Mouse (Mus musculus): Measurements from ENCODE around the gene Eif4e. TPM values are rescaled to one million over a fixed set of nuclear protein-coding genes. Genes with fewer than 3 reads are reported as not detected.

The Eif4e gene
- 321 and 333 TPM in 2 replicates for polyA plus RNA-seq (2014; fragmentation: Nextera tagmentation; extraction: Ambion mirVana)

DNA sequence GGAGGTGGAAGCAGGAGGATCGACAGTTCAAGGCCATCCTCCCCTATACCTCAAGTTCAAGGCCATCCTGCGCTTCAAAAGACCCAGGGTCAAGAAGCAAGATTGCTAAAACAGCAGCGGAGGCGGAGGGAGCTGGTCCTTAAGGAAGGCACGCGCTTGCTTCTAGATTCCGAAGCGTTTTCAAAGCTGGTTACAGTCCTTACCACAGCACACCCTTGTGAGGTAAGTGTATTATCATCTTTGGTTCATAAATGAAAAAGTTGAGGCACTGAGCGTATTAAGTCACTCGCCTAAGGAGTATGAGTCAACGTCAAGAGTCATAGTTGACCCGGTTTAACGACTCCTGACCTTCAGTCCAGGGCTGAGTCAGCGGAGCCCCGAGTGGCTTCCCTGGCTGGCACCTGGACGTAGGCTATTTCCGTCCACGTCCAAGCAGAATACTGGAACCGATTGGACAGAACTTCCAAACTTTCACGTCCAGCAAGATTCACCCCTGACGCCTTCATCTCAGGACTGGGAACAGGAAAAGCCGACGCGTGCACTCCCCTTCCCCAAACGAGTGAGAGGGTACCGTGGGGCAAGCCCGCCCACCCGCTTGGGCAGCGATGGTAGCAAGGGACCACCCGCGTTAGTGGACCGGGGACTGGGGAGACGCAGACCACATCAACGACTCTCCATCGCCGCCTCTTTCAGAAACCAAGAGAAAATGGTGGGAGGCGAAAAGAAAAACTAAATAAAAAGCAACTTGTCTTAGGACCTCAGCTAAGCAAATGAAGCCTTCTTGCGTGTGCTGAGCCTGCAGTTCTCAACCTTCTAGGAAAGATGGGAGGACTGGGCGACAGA lies at the start of gene Eif4e:
TSS of gene Eif4e (plus strand) at position 107 of the 843 bp plus-strand sequence.
- ATAC-seq (ENCODE audit: low read depth), result peak; percentile 38
- Histone ChIP-seq H3K9ac (replicated peaks; ENCODE audit: low read depth, low read length) (peak within 1 kb of the TSS; percentile 17; the same call in 1 of the 2 replicates), H3K4me2 (ENCODE audit: low read depth, low read length) (peak within 1 kb of the TSS; percentile 60), H3K4me3 (ENCODE audit: low read depth, low read length) (peak within 1 kb of the TSS; percentile 94), H3K4me1 (ENCODE audit: control insufficient read depth, insufficient read depth, low read length) (peaks cover 11% of the 10 kb centered on the region; the same call in 1 of the 2 replicates), H3K9me3 (ENCODE audit: control insufficient read depth, low read length) (no peaks in the 10 kb centered on the region), H3K27ac (ENCODE audit: low read depth, low read length) (peak within 1 kb of the TSS; percentile 77), H3K27me3 (ENCODE audit: control insufficient read depth, insufficient read depth, low read length) (no peaks in the 10 kb centered on the region), H3K36me3 (ENCODE audit: control insufficient read depth, insufficient read depth, low read length) (no peaks in the 10 kb centered on the region)
- 2% methylated on average over 39 of the region's 39 CpGs for WGBS

DNA sequence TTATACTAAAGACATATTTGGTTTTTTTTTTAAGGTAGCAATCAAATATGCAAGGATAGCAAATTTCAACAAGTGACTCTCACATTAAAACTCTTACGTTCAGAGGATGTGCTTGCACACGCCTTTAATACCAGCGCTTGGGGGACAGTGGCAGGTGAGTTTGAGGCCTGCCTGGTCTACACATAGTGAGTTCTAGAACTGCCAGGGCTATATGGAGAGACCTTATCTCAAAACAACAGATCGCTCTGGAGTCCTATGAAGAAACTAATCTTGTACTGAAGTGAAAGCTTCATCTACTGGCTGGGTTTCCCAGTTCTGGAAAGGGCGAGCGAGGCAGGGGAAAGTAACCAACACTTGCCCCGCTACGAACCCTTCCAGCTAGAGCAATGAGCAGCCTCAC lies 46.5 kb upstream of the Eif4e start:
- no peak overlapping the region for H3K4me2 ChIP-seq (ENCODE audit: low read depth, low read length)
- H3K4me3 ChIP-seq (ENCODE audit: low read depth, low read length), result no peak overlapping the region
- ATAC-seq (ENCODE audit: low read depth), result no peak
- no peak overlapping the region for H3K27ac ChIP-seq (ENCODE audit: low read depth, low read length)
- H3K4me1 ChIP-seq (ENCODE audit: control insufficient read depth, insufficient read depth, low read length), result peaks cover 3% of the 10 kb centered on the region; the same call in 1 of the 2 replicates
- H3K27me3 ChIP-seq (ENCODE audit: control insufficient read depth, insufficient read depth, low read length), result no peaks in the 10 kb centered on the region
- no peak overlapping the region for H3K9ac ChIP-seq (replicated peaks; ENCODE audit: low read depth, low read length)
- 0 out of 2 replicates have a peak, but pooled peaks cover 14% of the 10 kb centered on the region for H3K36me3 ChIP-seq (ENCODE audit: control insufficient read depth, insufficient read depth, low read length)
- 97% methylated on average over 8 of the region's 8 CpGs for WGBS
- H3K9me3 ChIP-seq (ENCODE audit: control insufficient read depth, low read length), result no peaks in the 10 kb centered on the region

- H3K4me2 ChIP-seq (ENCODE audit: low read depth, low read length), result no peak overlapping the region
- no peaks in the 10 kb centered on the region for H3K27me3 ChIP-seq (ENCODE audit: control insufficient read depth, insufficient read depth, low read length)
- H3K9me3 ChIP-seq (ENCODE audit: control insufficient read depth, low read length), result no peaks in the 10 kb centered on the region
- no peak overlapping the region for H3K27ac ChIP-seq (ENCODE audit: low read depth, low read length)
- H3K9ac ChIP-seq (replicated peaks; ENCODE audit: low read depth, low read length), result no peak overlapping the region
- WGBS, result 59% methylated on average over 14 of the region's 14 CpGs
- no peak for ATAC-seq (ENCODE audit: low read depth)
- 0 out of 2 replicates have a peak, but pooled peaks cover 14% of the 10 kb centered on the region for H3K36me3 ChIP-seq (ENCODE audit: control insufficient read depth, insufficient read depth, low read length)
- H3K4me3 ChIP-seq (ENCODE audit: low read depth, low read length), result no peak overlapping the region
- H3K4me1 ChIP-seq (ENCODE audit: control insufficient read depth, insufficient read depth, low read length), result peaks cover 3% of the 10 kb centered on the region; the same call in 1 of the 2 replicates
Observed at GRCm38 (mm10) chr3:138481526-138482284, 44.3 kb upstream of the Eif4e start.

DNA sequence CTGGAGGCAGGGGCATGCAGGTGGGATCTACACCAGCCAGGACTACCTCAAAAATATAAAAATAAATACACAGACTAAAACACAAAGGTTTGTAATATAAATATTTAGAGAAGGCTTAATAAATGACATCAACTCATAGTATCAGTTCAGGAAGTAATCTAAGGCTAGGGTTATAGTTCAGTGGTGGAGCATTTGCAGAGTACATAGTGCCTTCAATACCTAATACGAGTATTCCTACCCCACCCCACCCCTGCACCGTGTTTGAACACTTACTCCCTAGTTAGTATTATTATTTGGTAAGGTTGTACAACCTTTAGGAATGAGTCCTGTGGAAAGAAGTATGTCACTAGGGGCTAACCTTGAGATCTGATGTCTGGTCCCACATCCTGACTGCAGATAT lies 42.7 kb upstream of the Eif4e start:
- no peak overlapping the region for H3K4me2 ChIP-seq (ENCODE audit: low read depth, low read length)
- peaks cover 10% of the 10 kb centered on the region for H3K4me1 ChIP-seq (ENCODE audit: control insufficient read depth, insufficient read depth, low read length)
- 0 out of 2 replicates have a peak, but pooled peaks cover 14% of the 10 kb centered on the region for H3K36me3 ChIP-seq (ENCODE audit: control insufficient read depth, insufficient read depth, low read length)
- H3K4me3 ChIP-seq (ENCODE audit: low read depth, low read length), result no peak overlapping the region
- H3K27me3 ChIP-seq (ENCODE audit: control insufficient read depth, insufficient read depth, low read length), result no peaks in the 10 kb centered on the region
- no peak overlapping the region for H3K27ac ChIP-seq (ENCODE audit: low read depth, low read length)
- no peak for ATAC-seq (ENCODE audit: low read depth)
- H3K9ac ChIP-seq (replicated peaks; ENCODE audit: low read depth, low read length), result no peak overlapping the region
- 90% methylated on average over 2 of the region's 2 CpGs for WGBS
- H3K9me3 ChIP-seq (ENCODE audit: control insufficient read depth, low read length), result no peaks in the 10 kb centered on the region

DNA sequence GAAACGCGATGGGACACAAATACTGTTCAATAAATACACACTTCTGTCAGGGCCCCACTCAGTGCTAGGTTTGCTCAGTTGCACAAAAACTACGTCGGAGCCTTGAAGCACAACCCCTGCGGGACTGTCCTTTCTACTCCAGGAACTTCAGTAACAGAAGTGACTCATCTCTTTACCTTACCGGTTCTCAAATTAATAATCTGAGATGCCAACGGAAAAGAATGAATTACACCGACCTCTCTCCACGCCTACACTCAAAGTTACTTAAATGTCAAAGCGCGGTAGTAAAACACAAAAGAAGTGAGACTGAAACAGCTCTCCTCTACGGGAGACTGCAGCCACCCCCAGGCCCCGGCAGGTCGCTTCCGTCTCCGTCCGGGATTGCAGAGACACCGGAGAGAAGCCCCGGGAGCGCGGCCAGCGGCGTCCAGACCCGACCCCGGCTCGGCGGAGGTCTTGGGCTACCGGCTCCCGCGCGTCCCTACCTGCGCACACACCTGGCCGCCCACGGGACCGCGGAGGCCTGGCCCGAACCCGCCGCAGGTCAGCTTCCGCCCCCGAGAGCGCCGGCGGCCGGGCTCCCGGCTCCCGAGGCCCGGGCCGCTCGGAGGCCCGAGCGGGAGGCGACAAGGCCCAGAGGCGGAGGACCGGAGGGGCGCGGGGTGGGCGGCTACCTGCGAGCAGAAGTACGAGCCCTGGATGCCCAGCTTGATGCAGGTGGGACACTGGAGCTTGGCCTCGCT lies 37.2 kb upstream of the Eif4e start:
- H3K4me2 ChIP-seq (ENCODE audit: low read depth, low read length), result peak overlapping the region; percentile 62
- H3K27me3 ChIP-seq (ENCODE audit: control insufficient read depth, insufficient read depth, low read length), result no peaks in the 10 kb centered on the region
- WGBS, result under 1% methylated on average over 53 of the region's 61 CpGs
- peak overlapping the region; percentile 84 for H3K9ac ChIP-seq (replicated peaks; ENCODE audit: low read depth, low read length)
- peak overlapping the region; percentile 76 for H3K27ac ChIP-seq (ENCODE audit: low read depth, low read length)
- peaks cover 9% of the 10 kb centered on the region; the same call in 1 of the 2 replicates for H3K4me1 ChIP-seq (ENCODE audit: control insufficient read depth, insufficient read depth, low read length)
- no peaks in the 10 kb centered on the region for H3K9me3 ChIP-seq (ENCODE audit: control insufficient read depth, low read length)
- peak overlapping the region; percentile 89 for H3K4me3 ChIP-seq (ENCODE audit: low read depth, low read length)
- ATAC-seq (ENCODE audit: low read depth), result peak; percentile 54
- no peaks in the 10 kb centered on the region for H3K36me3 ChIP-seq (ENCODE audit: control insufficient read depth, insufficient read depth, low read length)

DNA sequence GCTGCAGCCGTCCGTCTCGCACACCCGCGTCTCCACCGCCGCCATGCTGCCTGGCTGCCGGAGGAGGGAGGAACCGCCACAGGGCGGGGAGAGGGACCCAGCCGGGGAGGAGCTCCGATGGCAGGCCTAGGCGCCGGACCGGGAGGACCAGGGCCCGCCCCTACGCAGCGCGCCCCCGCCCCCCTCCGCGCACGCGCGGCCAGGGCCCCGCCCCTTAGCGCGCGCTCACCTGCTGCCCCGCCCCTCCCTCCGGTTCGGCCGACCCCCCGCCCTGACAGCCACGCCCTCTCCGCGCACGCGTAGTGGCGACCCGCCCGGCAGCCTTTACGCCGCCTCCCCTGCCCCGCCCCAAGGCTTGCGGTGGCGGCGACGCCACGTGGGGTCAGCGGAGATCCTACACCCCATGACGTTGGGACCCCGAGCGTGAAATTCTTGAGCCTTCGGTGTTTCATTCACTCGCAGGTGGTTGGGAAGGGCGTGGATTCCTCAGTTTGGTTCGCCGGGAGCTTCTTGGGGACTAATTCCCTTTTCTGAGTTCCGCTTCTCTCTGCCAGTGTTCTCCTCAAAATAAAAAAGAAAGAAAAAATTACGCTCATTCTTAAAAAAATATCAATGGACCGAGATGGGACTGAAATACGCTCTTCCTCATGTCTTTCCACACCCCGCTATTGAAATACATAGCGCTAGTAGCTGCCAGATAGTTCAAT lies 36.5 kb upstream of the Eif4e start, which contains the start of gene Metap1:
TSS of gene Metap1 (minus strand) at position 189 of the 707 bp plus-strand sequence.
- Histone ChIP-seq H3K27ac (ENCODE audit: low read depth, low read length) (peak within 1 kb of the TSS; percentile 76), H3K9me3 (ENCODE audit: control insufficient read depth, low read length) (no peaks in the 10 kb centered on the region), H3K36me3 (ENCODE audit: control insufficient read depth, insufficient read depth, low read length) (no peaks in the 10 kb centered on the region), H3K4me1 (ENCODE audit: control insufficient read depth, insufficient read depth, low read length) (peaks cover 9% of the 10 kb centered on the region; the same call in 1 of the 2 replicates), H3K9ac (replicated peaks; ENCODE audit: low read depth, low read length) (peak within 1 kb of the TSS; percentile 84), H3K4me3 (ENCODE audit: low read depth, low read length) (peak within 1 kb of the TSS; percentile 89), H3K4me2 (ENCODE audit: low read depth, low read length) (peak within 1 kb of the TSS; percentile 62), H3K27me3 (ENCODE audit: control insufficient read depth, insufficient read depth, low read length) (no peaks in the 10 kb centered on the region)
- under 1% methylated on average over 36 of the region's 65 CpGs for WGBS
- peak; percentile 98 for ATAC-seq (ENCODE audit: low read depth)

DNA sequence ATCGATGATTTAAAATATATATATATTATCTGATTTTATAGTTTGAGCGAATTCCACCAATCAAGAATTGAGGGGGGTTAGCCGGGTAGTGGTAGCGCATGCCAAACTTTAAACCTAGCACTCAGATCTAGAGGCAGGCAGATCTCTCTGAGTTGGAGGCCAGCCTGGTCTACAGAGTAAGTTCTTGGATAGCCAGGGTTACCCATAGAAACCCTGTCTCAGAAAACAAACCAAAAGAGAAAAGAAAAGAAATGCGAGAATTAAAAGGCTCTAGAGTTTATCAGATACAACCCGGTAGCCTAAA lies 36.0 kb upstream of the Eif4e start:
- peak; percentile 25 for ATAC-seq (ENCODE audit: low read depth)
- H3K9me3 ChIP-seq (ENCODE audit: control insufficient read depth, low read length), result no peaks in the 10 kb centered on the region
- H3K4me1 ChIP-seq (ENCODE audit: control insufficient read depth, insufficient read depth, low read length), result peaks cover 9% of the 10 kb centered on the region; the same call in 1 of the 2 replicates
- H3K27ac ChIP-seq (ENCODE audit: low read depth, low read length), result no peak overlapping the region
- H3K4me3 ChIP-seq (ENCODE audit: low read depth, low read length), result peak overlapping the region; percentile 89
- H3K27me3 ChIP-seq (ENCODE audit: control insufficient read depth, insufficient read depth, low read length), result no peaks in the 10 kb centered on the region
- 28% methylated on average over 6 of the region's 6 CpGs for WGBS
- no peaks in the 10 kb centered on the region for H3K36me3 ChIP-seq (ENCODE audit: control insufficient read depth, insufficient read depth, low read length)
- peak overlapping the region; percentile 48 for H3K4me2 ChIP-seq (ENCODE audit: low read depth, low read length)
- H3K9ac ChIP-seq (replicated peaks; ENCODE audit: low read depth, low read length), result no peak overlapping the region; the same call in 1 of the 2 replicates

GRCm38 (mm10) chr3:138493668-138494067 lies 32.3 kb upstream of the Eif4e start:
- Histone ChIP-seq H3K9me3 (ENCODE audit: control insufficient read depth, low read length) (no peaks in the 10 kb centered on the region), H3K9ac (replicated peaks; ENCODE audit: low read depth, low read length) (no peak overlapping the region), H3K4me1 (ENCODE audit: control insufficient read depth, insufficient read depth, low read length) (no peaks in the 10 kb centered on the region), H3K27me3 (ENCODE audit: control insufficient read depth, insufficient read depth, low read length) (no peaks in the 10 kb centered on the region), H3K36me3 (ENCODE audit: control insufficient read depth, insufficient read depth, low read length) (no peaks in the 10 kb centered on the region), H3K27ac (ENCODE audit: low read depth, low read length) (no peak overlapping the region), H3K4me2 (ENCODE audit: low read depth, low read length) (no peak overlapping the region), H3K4me3 (ENCODE audit: low read depth, low read length) (no peak overlapping the region)
- WGBS, result 85% methylated on average over 3 of the region's 3 CpGs
- no peak for ATAC-seq (ENCODE audit: low read depth)

Measured in neural tube, embryonic 14.5 days (tissue).